ENCODE assay signal across 8 mouse cellular contexts in the genomic region with DNA sequence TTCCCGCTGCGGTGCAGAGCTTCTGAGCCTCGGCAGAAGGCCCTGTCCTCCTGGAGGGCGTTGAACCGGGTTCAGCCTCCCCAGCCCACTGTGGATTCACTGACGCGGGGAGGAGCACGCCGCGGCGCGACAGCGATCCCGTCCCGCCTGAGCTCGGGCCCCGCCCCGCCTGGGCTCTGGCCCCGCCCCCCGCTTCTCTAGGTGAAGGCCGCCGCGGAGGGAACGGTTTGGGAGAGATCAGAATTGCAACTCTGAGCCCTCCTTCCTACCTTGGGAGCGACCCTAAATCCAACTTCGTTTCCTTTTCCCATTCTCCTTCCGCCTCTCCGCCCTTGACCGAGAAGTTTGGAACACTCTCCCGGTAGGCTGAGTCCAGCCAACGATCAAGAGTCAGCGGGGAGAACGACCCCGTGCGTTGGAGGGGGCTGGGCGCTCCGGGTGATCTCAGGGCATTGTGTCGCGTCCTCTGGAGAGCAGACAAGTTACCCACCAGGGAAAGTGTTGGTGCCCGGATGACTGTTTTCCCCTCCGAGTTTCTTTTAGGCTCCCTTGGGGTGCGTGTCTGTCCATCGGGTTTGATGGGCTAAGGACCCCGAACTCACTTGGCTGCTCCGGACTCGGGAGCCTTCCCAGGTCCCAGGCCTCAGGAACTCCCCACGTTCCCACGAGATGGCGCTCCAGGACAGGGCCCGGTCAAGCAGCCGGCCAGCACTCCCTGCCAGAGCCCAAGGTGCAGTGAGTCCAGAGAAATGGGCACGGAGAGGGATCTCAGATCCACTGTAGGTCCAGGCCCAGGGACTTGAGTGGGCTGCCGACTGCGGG. TPM values are rescaled to one million over a fixed set of nuclear protein-coding genes. Genes with fewer than 3 reads are reported as not detected.
A peak's percentile ranks its signal among the peaks of the same experiment; 100 is the strongest.
DNase-seq lines count a peak whose midpoint lies in the region; ATAC-seq and TF ChIP-seq lines count a peak whose summit lies in the region.

No protein-coding gene starts in this region.

- H3K27me3 ChIP-seq in hindbrain, postnatal 0 days (ENCODE audit: insufficient read depth, low read length), result peaks cover 49% of the 10 kb centered on the region

- DNase-seq in adipocyte (ENCODE audit: low spot score), result peak; percentile 91
- DNase-seq in gastrocnemius, adult 8-10 months (ENCODE audit: low spot score in 2 of 2), result peak; percentile 77 to 85
- DNase-seq in hindbrain, postnatal 0 days (ENCODE audit: low spot score), result peak; percentile 88
- peak; percentile 54 to 89 for DNase-seq in left cerebral cortex, postnatal 10 days (ENCODE audit: extremely low spot score in 1 of 2, low spot score in 2 of 2)
- peak; percentile 71 to 79 for DNase-seq in right cerebral cortex, postnatal 10 days (ENCODE audit: low spot score in 2 of 2)
- DNase-seq in urinary bladder, postnatal 10 days (ENCODE audit: low spot score), result peak; percentile 87

- no peak overlapping the region; the same call in 1 of the 2 replicates for H3K9ac ChIP-seq in hindbrain, postnatal 0 days (replicated peaks; ENCODE audit: low read length)

- intact Hi-C loops in left cerebral cortex, postnatal 10 days (cut with DNase I), result loop anchor here (5.0 kb wide), 2 partner anchors 372 to 462 kb away; no protein-coding TSS in a partner anchor

- ATAC-seq in hindbrain, postnatal 0 days, result peak; percentile 57; the same call in 1 of the 2 replicates
- ATAC-seq in megakaryocyte, adult 5-6 weeks (ENCODE audit: poor library complexity, severe bottlenecking), result peak; percentile 54

- no peak overlapping the region for H3K27ac ChIP-seq in cortical plate, adult 2 months (ENCODE audit: insufficient read depth, low read length)
- H3K27ac ChIP-seq in hindbrain, postnatal 0 days, result no peak overlapping the region

- TF ChIP-seq POLR2A in cortical plate, adult 2 months (IDR thresholded peaks at IDR 0.05; ENCODE audit: extremely low read depth, insufficient read depth, low read length), result no peak

- no peaks in the 10 kb centered on the region for H3K36me3 ChIP-seq in hindbrain, postnatal 0 days (ENCODE audit: insufficient read depth, low read length)

- under 1% methylated on average over 53 of the region's 54 CpGs for WGBS in hindbrain, postnatal 0 days

- peak; percentile 53 for TF ChIP-seq CTCF in cortical plate, adult 2 months (IDR thresholded peaks at IDR 0.05; ENCODE audit: extremely low read depth, insufficient read depth, low read length)
- peak; percentile 93 for TF ChIP-seq CTCF in hindbrain, postnatal 0 days (IDR thresholded peaks at IDR 0.05; ENCODE audit: low read depth)

- H3K9me3 ChIP-seq in hindbrain, postnatal 0 days (ENCODE audit: low read length), result no peaks in the 10 kb centered on the region

- peak overlapping the region; percentile 15; the same call in 1 of the 2 replicates for H3K4me3 ChIP-seq in cortical plate, adult 2 months (ENCODE audit: insufficient read depth, low read length)
- peak overlapping the region; percentile 39 for H3K4me3 ChIP-seq in hindbrain, postnatal 0 days (ENCODE audit: low read length)

- no peaks in the 10 kb centered on the region for H3K4me1 ChIP-seq in cortical plate, adult 2 months (ENCODE audit: control insufficient read depth, insufficient read depth, low read length)
- H3K4me1 ChIP-seq in hindbrain, postnatal 0 days (ENCODE audit: insufficient read depth, low read length), result 0 out of 2 replicates have a peak, but pooled peaks cover 4% of the 10 kb centered on the region

- peak overlapping the region; percentile 76 for H3K4me2 ChIP-seq in hindbrain, postnatal 0 days (ENCODE audit: low read depth, low read length)

RNA-seq across cellular contexts. Expression of a gene that starts 5.8 kb away (rescaled TPM):
- polyA plus RNA-seq in cortical plate, adult 2 months (2012; rRNA removed), result not detected in 2 replicates
- not detected for total RNA-seq in gastrocnemius, adult 8-10 months (2022)
- not detected in 2 replicates for total RNA-seq in hindbrain, postnatal 0 days (2014; rRNA removed)
- not detected in 2 replicates for polyA plus RNA-seq in hindbrain, postnatal 0 days (2015; fragmentation: Nextera tagmentation; extraction: Ambion mirVana)
- total RNA-seq in left cerebral cortex, postnatal 10 days (2021), result not detected
- not detected in 2 replicates for total RNA-seq in megakaryocyte, adult 5-6 weeks (2015)
- not detected in 2 replicates for total RNA-seq in megakaryocyte, adult 5-6 weeks (2017)

RNA-seq across cellular contexts. Expression of a gene that starts 12.0 kb away (rescaled TPM):
- 2.7 and 2.9 TPM in 2 replicates for polyA plus RNA-seq in cortical plate, adult 2 months (2012; rRNA removed)
- 1 to 10 TPM in 3 of 4 experiments, under 1 TPM in 1; 0.68 to 2.7 (median 1.7) TPM for total RNA-seq in gastrocnemius, adult 8-10 months (2022)
- 3.6 and 7.9 TPM in 2 replicates for total RNA-seq in hindbrain, postnatal 0 days (2014; rRNA removed)
- polyA plus RNA-seq in hindbrain, postnatal 0 days (2015; fragmentation: Nextera tagmentation; extraction: Ambion mirVana), result 0.70 and 0.86 TPM in 2 replicates
- total RNA-seq in left cerebral cortex, postnatal 10 days (2021), result 1 to 10 TPM; 2.9 to 3.7 TPM
- total RNA-seq in megakaryocyte, adult 5-6 weeks (2015), result 0.04 TPM in 1 of 2 replicates, not detected in the other
- 0.04 TPM in 1 of 2 replicates, not detected in the other for total RNA-seq in megakaryocyte, adult 5-6 weeks (2017)

RNA-seq across cellular contexts. Expression of a gene that starts 41.9 kb away (rescaled TPM):
- 0.19 and 0.29 TPM in 2 replicates for polyA plus RNA-seq in cortical plate, adult 2 months (2012; rRNA removed)
- 1 to 10 TPM in 2 of 4 experiments, under 1 TPM in 2; 0.89 to 1.3 (median 0.95) TPM for total RNA-seq in gastrocnemius, adult 8-10 months (2022)
- total RNA-seq in hindbrain, postnatal 0 days (2014; rRNA removed), result 0.18 and 0.47 TPM in 2 replicates
- polyA plus RNA-seq in hindbrain, postnatal 0 days (2015; fragmentation: Nextera tagmentation; extraction: Ambion mirVana), result 0.20 and 0.23 TPM in 2 replicates
- under 1 TPM; 0.49 to 0.58 TPM for total RNA-seq in left cerebral cortex, postnatal 10 days (2021)
- total RNA-seq in megakaryocyte, adult 5-6 weeks (2015), result not detected in 2 replicates
- not detected in 2 replicates for total RNA-seq in megakaryocyte, adult 5-6 weeks (2017)
